Comparison of ENCODE assay signal across 26 mouse cellular contexts in genomic region chr2:126084326-126084725, GRCm38 (mm10). TPM values are rescaled to one million over a fixed set of nuclear protein-coding genes. Genes with fewer than 3 reads are reported as not detected.
A peak's percentile ranks its signal among the peaks of the same experiment; 100 is the strongest.
DNase-seq lines count a peak whose midpoint lies in the region; ATAC-seq and TF ChIP-seq lines count a peak whose summit lies in the region.
"Had no signal": no experiment of that assay in that cellular context is flagged by ENCODE, and none has a peak within 500 bp of the region (broad histone marks: within the 10 kb centered on the region; RNA-seq: fewer than 3 reads in every experiment).

No protein-coding gene starts in this region.

- no peak overlapping the region for H3K9ac ChIP-seq in hindbrain, postnatal 0 days (replicated peaks; ENCODE audit: low read length)
- H3K9ac ChIP-seq in hindbrain, embryonic 13.5 days, result no peak overlapping the region
- H3K9ac ChIP-seq: heart, embryonic 12.5 days; hindbrain, embryonic 12.5 days; midbrain, embryonic 15.5 days; neural tube, embryonic 13.5 days had no signal

- no peaks in the 10 kb centered on the region for H3K4me1 ChIP-seq in hindbrain, postnatal 0 days (ENCODE audit: insufficient read depth, low read length)
- H3K4me1 ChIP-seq in hindbrain, embryonic 13.5 days (replicated peaks), result no peaks in the 10 kb centered on the region
- H3K4me1 ChIP-seq in cerebellum, adult 2 months (ENCODE audit: control insufficient read depth, insufficient read depth, low read length), result no peaks in the 10 kb centered on the region
- H3K4me1 ChIP-seq: embryonic facial prominence, embryonic 10.5 days; hindbrain, embryonic 12.5 days; midbrain, embryonic 15.5 days; neural tube, embryonic 13.5 days had no signal

- no peaks in the 10 kb centered on the region for H3K9me3 ChIP-seq in hindbrain, postnatal 0 days (ENCODE audit: low read length)
- no peaks in the 10 kb centered on the region for H3K9me3 ChIP-seq in hindbrain, embryonic 13.5 days
- H3K9me3 ChIP-seq: embryonic facial prominence, embryonic 10.5 days; heart, embryonic 12.5 days; hindbrain, embryonic 12.5 days; midbrain, embryonic 15.5 days; neural tube, embryonic 13.5 days had no signal

- DNase-seq in gastrocnemius, adult 2 months, result peak; percentile 78
- no peak for DNase-seq in gastrocnemius, postnatal 36 days
- peak; percentile 48 for DNase-seq in hindbrain, postnatal 0 days (ENCODE audit: low spot score)
- DNase-seq in brain, adult 2 months (ENCODE audit: low read depth, low spot score), result peak; percentile 20
- peak; percentile 25 to 27 for DNase-seq in layer of hippocampus, adult 8-10 months (ENCODE audit: low spot score in 2 of 2)
- DNase-seq in embryo, embryonic 10.5 days (ENCODE audit: low spot score), result no peak
- DNase-seq in cerebellum, adult 2 months, result no peak
- DNase-seq: cerebellum, adult 18-20 months; heart, postnatal 10 days; kidney, adult 18-20 months; kidney, postnatal 4 days; lung, postnatal 4 days; thymus, adult 18-20 months; thymus, postnatal 4 days had no signal

- H3K36me3 ChIP-seq in hindbrain, postnatal 0 days (ENCODE audit: insufficient read depth, low read length), result no peaks in the 10 kb centered on the region
- no peaks in the 10 kb centered on the region for H3K36me3 ChIP-seq in hindbrain, embryonic 13.5 days
- H3K36me3 ChIP-seq: embryonic facial prominence, embryonic 10.5 days; heart, embryonic 12.5 days; hindbrain, embryonic 12.5 days; midbrain, embryonic 15.5 days; neural tube, embryonic 13.5 days had no signal

- no peak overlapping the region for H3K4me2 ChIP-seq in hindbrain, postnatal 0 days (ENCODE audit: low read depth, low read length)
- no peak overlapping the region for H3K4me2 ChIP-seq in hindbrain, embryonic 13.5 days
- H3K4me2 ChIP-seq: heart, embryonic 12.5 days; hindbrain, embryonic 12.5 days; midbrain, embryonic 15.5 days; neural tube, embryonic 13.5 days had no signal

- H3K27ac ChIP-seq in gastrocnemius, adult 2 months, result no peak overlapping the region
- no peak overlapping the region for H3K27ac ChIP-seq in hindbrain, postnatal 0 days
- H3K27ac ChIP-seq in hindbrain, embryonic 13.5 days, result no peak overlapping the region
- no peak overlapping the region for H3K27ac ChIP-seq in cerebellum, adult 2 months (ENCODE audit: insufficient read depth, low read length)
- H3K27ac ChIP-seq: embryonic facial prominence, embryonic 10.5 days; hindbrain, embryonic 12.5 days; midbrain, embryonic 15.5 days; neural tube, embryonic 13.5 days had no signal

- peak; percentile 45; the same call in 1 of the 2 replicates for ATAC-seq in hindbrain, postnatal 0 days
- no peak for ATAC-seq in hindbrain, embryonic 13.5 days (ENCODE audit: low FRiP score)
- ATAC-seq: forebrain, embryonic 16.5 days; inflammation-experienced regulatory T-cells, adult 6 months; midbrain, embryonic 15.5 days had no signal

- no peaks in the 10 kb centered on the region for H3K27me3 ChIP-seq in hindbrain, postnatal 0 days (ENCODE audit: insufficient read depth, low read length)
- H3K27me3 ChIP-seq in hindbrain, embryonic 13.5 days, result no peaks in the 10 kb centered on the region
- no peaks in the 10 kb centered on the region for H3K27me3 ChIP-seq in cerebellum, adult 2 months (ENCODE audit: control insufficient read depth, insufficient read depth, low read length)
- H3K27me3 ChIP-seq: heart, embryonic 12.5 days; hindbrain, embryonic 12.5 days; midbrain, embryonic 15.5 days; neural tube, embryonic 13.5 days had no signal

- WGBS in hindbrain, postnatal 0 days, result 58% methylated on average over 3 of the region's 3 CpGs
- 85% methylated on average over 3 of the region's 3 CpGs for WGBS in hindbrain, embryonic 13.5 days
- 10% methylated on average over 3 of the region's 3 CpGs for WGBS in cerebellum, adult 2 months

- H3K4me3 ChIP-seq in gastrocnemius, adult 2 months, result no peak overlapping the region
- H3K4me3 ChIP-seq in hindbrain, postnatal 0 days (ENCODE audit: low read length), result no peak overlapping the region
- H3K4me3 ChIP-seq in hindbrain, embryonic 13.5 days, result no peak overlapping the region
- no peak overlapping the region for H3K4me3 ChIP-seq in cerebellum, adult 2 months (replicated peaks; ENCODE audit: insufficient read depth, low read depth, low read length)
- H3K4me3 ChIP-seq: embryonic facial prominence, embryonic 10.5 days; heart, embryonic 12.5 days; hindbrain, embryonic 12.5 days; midbrain, embryonic 15.5 days; myocyte; neural tube, embryonic 13.5 days had no signal

- TF ChIP-seq POLR2A in cerebellum, adult 2 months (IDR thresholded peaks at IDR 0.05; ENCODE audit: borderline replicate concordance, insufficient read depth, low read length), result no peak

- TF ChIP-seq CTCF in gastrocnemius, adult 2 months (IDR thresholded peaks at IDR 0.05), result no peak
- TF ChIP-seq CTCF in hindbrain, postnatal 0 days (IDR thresholded peaks at IDR 0.05; ENCODE audit: low read depth), result no peak
- TF ChIP-seq CTCF in cerebellum, adult 2 months (IDR thresholded peaks at IDR 0.05; ENCODE audit: borderline replicate concordance, insufficient read depth, low read depth, low read length), result no peak

- intact Hi-C loops in gastrocnemius, adult 2 months (cut with DNase I), result no loop called here
- intact Hi-C loops in gastrocnemius, postnatal 36 days (cut with DNase I), result no loop called here

RNA-seq across cellular contexts. Expression of gene Fgf7, which starts 49.9 kb away (rescaled TPM):
- 1 to 10 TPM; 4.2 TPM for total RNA-seq in gastrocnemius, adult 2 months (2021)
- 1 to 10 TPM; 2.0 to 3.0 TPM for total RNA-seq in gastrocnemius, postnatal 36 days (2021)
- total RNA-seq in hindbrain, postnatal 0 days (2014; rRNA removed), result 0.11 and 0.42 TPM in 2 replicates
- polyA plus RNA-seq in hindbrain, postnatal 0 days (2015; fragmentation: Nextera tagmentation; extraction: Ambion mirVana), result 0.55 and 0.59 TPM in 2 replicates
- polyA plus RNA-seq in hindbrain, embryonic 13.5 days (2015; fragmentation: Nextera tagmentation; extraction: Ambion mirVana), result 0.70 and 0.75 TPM in 2 replicates
- 1 to 10 TPM in 1 of 4 experiments, under 1 TPM in 3; 0.63 to 1.0 (median 0.72) TPM for total RNA-seq in layer of hippocampus, adult 8-10 months (2022)
- 10.5 and 12.3 TPM in 2 replicates for polyA plus RNA-seq in cerebellum, adult 2 months (2012; rRNA removed)
- total RNA-seq: common myeloid progenitor, adult 5-6 weeks; liver, adult 2 months; megakaryocyte-erythroid progenitor cell, adult 5-6 weeks had no signal
- polyA plus RNA-seq: inflammation-experienced regulatory T-cells, adult 6 months; liver, adult 2 months had no signal

Comparison
In these comparisons a context has a peak if more than half of its experiments do, and no peak if none do; other contexts are left out.
1. DNase-seq: peak in gastrocnemius, adult 2 months (single experiment), hindbrain, postnatal 0 days (single experiment), brain, adult 2 months (single experiment) and layer of hippocampus, adult 8-10 months (2 of 2); none in gastrocnemius, postnatal 36 days (0 of 2), embryo, embryonic 10.5 days (single experiment) and cerebellum, adult 2 months (0 of 2).